Mouse (Mus musculus): Measurements from ENCODE around the gene Itpa. TPM values are rescaled to one million over a fixed set of nuclear protein-coding genes. Genes with fewer than 3 reads are reported as not detected.
A peak's percentile ranks its signal among the peaks of the same experiment; 100 is the strongest.
"Not testable (repeated sequence)": the region's sequence is repeated elsewhere in the genome, so short reads cannot be mapped to it uniquely, and the experiment has no call there.

Itpa gene
- polyA plus RNA-seq, 1 experiment from 2014 or later: 91.0 TPM

DNA sequence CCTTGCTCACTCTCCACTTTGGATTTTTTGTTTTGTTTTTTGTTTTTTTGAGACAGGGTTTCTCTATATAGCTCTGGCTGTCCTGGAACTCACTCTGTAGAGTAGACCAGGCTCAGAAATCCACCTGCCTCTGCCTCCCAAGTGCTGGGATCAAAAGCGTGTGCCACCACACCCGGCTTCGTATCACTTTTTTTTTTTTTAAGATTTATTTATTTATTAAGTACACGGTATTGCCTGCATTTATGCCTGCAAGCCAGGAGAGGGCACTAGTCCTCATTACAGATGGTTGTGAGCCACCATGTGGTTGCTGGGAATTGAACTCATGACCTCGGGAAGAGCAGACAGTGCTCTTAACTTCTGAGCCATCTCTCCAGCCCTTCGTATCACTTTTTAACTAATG is 18.4 kb upstream of the Itpa start:
- H3K9ac ChIP-seq (ENCODE audit: low read depth, low read length); H3K27ac ChIP-seq (ENCODE audit: low read depth, low read length); H3K36me3 ChIP-seq (ENCODE audit: control insufficient read depth, insufficient read depth, low read length); H3K27me3 ChIP-seq (ENCODE audit: control insufficient read depth, insufficient read depth, low read length); H3K4me2 ChIP-seq; ATAC-seq (replicated peaks; ENCODE audit: insufficient number of reproducible peaks, low FRiP score, low TSS enrichment); H3K4me3 ChIP-seq (ENCODE audit: low read depth, low read length); H3K9me3 ChIP-seq (replicated peaks; ENCODE audit: control insufficient read depth, low read length); H3K4me1 ChIP-seq (ENCODE audit: control insufficient read depth, insufficient read depth, low read length): not testable (repeated sequence)
- WGBS (ENCODE audit: insufficient replicate concordance): 77% methylated on average over 6 of the region's 6 CpGs

DNA sequence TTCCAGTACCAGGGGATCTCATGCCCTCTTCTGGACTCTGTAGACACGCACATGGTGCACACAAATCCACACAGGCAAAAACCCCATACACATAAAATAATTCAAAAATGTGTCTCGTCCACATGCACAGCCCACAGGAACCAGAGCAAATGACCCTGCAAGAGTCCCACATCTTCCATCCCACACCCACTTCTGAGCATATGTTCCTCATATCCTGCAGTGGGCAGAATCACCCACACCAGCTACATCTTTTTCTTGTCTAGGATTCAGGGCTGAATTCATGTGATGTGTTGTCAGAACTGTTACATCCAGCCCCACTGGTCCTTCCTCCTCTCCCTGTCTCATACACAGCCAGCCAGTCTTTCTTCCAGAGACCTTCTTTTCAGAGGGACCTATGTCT is 14.1 kb upstream of the Itpa start:
- Histone ChIP-seq H3K9ac (ENCODE audit: low read depth, low read length) (no peak overlapping the region), H3K9me3 (replicated peaks; ENCODE audit: control insufficient read depth, low read length) (no peaks in the 10 kb centered on the region), H3K36me3 (ENCODE audit: control insufficient read depth, insufficient read depth, low read length) (peaks cover 20% of the 10 kb centered on the region), H3K4me2 (no peak overlapping the region), H3K4me3 (ENCODE audit: low read depth, low read length) (no peak overlapping the region), H3K4me1 (ENCODE audit: control insufficient read depth, insufficient read depth, low read length) (no peaks in the 10 kb centered on the region), H3K27me3 (ENCODE audit: control insufficient read depth, insufficient read depth, low read length) (no peaks in the 10 kb centered on the region), H3K27ac (ENCODE audit: low read depth, low read length) (no peak overlapping the region)
- WGBS (ENCODE audit: insufficient replicate concordance): 94% methylated on average over 2 of the region's 2 CpGs
- ATAC-seq (replicated peaks; ENCODE audit: insufficient number of reproducible peaks, low FRiP score, low TSS enrichment): no peak

DNA sequence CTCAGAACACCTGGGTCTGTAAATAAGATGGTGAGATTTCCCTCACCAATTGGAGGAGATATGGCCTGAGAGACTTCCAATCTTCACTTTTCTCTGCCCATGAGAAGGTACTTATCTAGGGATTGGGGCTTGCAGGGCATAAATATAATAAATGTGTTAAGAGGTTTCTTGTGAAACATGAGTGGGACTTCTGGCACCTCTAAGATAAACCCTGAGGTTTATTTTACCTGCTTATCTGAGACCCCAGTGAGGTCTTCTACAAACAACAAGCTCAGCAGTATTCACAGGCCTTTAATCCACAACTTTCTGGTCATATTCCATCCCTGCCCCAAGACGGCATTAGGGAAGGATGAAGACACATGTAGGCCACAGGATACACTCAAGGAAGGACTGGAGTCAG is 13.7 kb upstream of the Itpa start:
- Histone ChIP-seq H3K9me3 (replicated peaks; ENCODE audit: control insufficient read depth, low read length) (no peaks in the 10 kb centered on the region), H3K4me3 (ENCODE audit: low read depth, low read length) (no peak overlapping the region), H3K4me2 (no peak overlapping the region), H3K27me3 (ENCODE audit: control insufficient read depth, insufficient read depth, low read length) (no peaks in the 10 kb centered on the region), H3K27ac (ENCODE audit: low read depth, low read length) (no peak overlapping the region), H3K4me1 (ENCODE audit: control insufficient read depth, insufficient read depth, low read length) (no peaks in the 10 kb centered on the region), H3K36me3 (ENCODE audit: control insufficient read depth, insufficient read depth, low read length) (peaks cover 20% of the 10 kb centered on the region), H3K9ac (ENCODE audit: low read depth, low read length) (no peak overlapping the region)
- 71% methylated on average over 1 of the region's 1 CpGs for WGBS (ENCODE audit: insufficient replicate concordance)
- no peak for ATAC-seq (replicated peaks; ENCODE audit: insufficient number of reproducible peaks, low FRiP score, low TSS enrichment)

DNA sequence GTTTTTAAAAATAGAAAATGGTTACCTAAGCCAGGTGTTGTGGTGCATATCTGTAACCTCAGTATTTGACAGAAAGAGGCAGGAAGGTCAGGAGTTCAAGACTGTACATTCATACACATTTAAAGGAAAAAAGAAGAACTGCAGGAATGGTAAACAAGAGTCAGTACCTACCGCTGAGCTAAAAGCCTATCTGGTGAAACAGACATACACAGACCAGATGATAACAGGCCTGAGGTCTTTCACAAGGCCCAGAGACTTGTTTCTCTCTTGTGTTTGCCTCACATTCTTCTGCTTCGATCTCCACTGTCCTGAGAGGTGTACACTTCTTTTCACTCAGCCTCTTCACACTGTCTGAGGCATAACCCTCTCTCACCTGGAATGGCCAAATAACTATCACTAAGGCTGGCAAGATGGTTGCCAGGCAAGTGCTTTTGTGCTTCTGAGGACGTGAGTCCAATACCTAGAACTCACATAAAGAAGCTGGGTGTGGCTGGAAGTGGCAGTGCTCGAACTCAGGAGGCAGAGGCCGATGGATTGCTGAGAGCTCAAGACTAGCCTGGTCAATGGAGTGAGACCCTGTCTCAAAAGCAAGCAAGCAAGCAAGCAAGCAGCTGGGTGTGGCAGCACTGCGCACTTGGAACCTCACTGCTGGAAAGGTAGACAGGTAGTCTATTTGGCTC is 11.6 kb upstream of the Itpa start:
- Histone ChIP-seq H3K4me2 (no peak overlapping the region), H3K9ac (ENCODE audit: low read depth, low read length) (no peak overlapping the region), H3K36me3 (ENCODE audit: control insufficient read depth, insufficient read depth, low read length) (peaks cover 22% of the 10 kb centered on the region), H3K4me3 (ENCODE audit: low read depth, low read length) (no peak overlapping the region), H3K4me1 (ENCODE audit: control insufficient read depth, insufficient read depth, low read length) (no peaks in the 10 kb centered on the region), H3K27ac (ENCODE audit: low read depth, low read length) (peak overlapping the region; percentile 76), H3K27me3 (ENCODE audit: control insufficient read depth, insufficient read depth, low read length) (no peaks in the 10 kb centered on the region), H3K9me3 (replicated peaks; ENCODE audit: control insufficient read depth, low read length) (no peaks in the 10 kb centered on the region)
- 77% methylated on average over 6 of the region's 6 CpGs for WGBS (ENCODE audit: insufficient replicate concordance)
- ATAC-seq (replicated peaks; ENCODE audit: insufficient number of reproducible peaks, low FRiP score, low TSS enrichment): peak; percentile 77

DNA sequence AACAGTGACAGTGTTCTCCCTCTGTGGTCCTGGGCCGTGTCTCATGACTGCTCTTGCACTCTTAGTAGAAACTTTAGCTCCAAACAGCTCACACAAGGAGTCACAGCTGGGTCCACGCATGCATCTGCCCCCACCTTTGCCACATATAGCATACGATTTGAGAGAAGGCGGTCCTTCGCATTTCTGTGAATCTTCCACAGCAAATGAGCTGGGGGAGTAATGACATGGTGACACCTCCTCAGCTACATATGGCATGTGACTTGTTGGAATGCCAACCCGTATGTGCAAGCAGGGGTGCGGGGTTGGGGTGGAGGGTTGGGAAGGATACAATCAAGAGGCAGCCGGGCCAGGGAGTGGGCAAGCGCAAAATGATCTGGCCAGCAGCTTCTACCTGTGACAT is 10.9 kb upstream of the Itpa start:
- Histone ChIP-seq H3K9me3 (replicated peaks; ENCODE audit: control insufficient read depth, low read length) (no peaks in the 10 kb centered on the region), H3K27ac (ENCODE audit: low read depth, low read length) (peak overlapping the region; percentile 76), H3K9ac (ENCODE audit: low read depth, low read length) (no peak overlapping the region), H3K27me3 (ENCODE audit: control insufficient read depth, insufficient read depth, low read length) (no peaks in the 10 kb centered on the region), H3K4me2 (no peak overlapping the region), H3K36me3 (ENCODE audit: control insufficient read depth, insufficient read depth, low read length) (peaks cover 28% of the 10 kb centered on the region), H3K4me1 (ENCODE audit: control insufficient read depth, insufficient read depth, low read length) (no peaks in the 10 kb centered on the region), H3K4me3 (ENCODE audit: low read depth, low read length) (no peak overlapping the region)
- no peak for ATAC-seq (replicated peaks; ENCODE audit: insufficient number of reproducible peaks, low FRiP score, low TSS enrichment)
- 86% methylated on average over 9 of the region's 9 CpGs for WGBS (ENCODE audit: insufficient replicate concordance)

DNA sequence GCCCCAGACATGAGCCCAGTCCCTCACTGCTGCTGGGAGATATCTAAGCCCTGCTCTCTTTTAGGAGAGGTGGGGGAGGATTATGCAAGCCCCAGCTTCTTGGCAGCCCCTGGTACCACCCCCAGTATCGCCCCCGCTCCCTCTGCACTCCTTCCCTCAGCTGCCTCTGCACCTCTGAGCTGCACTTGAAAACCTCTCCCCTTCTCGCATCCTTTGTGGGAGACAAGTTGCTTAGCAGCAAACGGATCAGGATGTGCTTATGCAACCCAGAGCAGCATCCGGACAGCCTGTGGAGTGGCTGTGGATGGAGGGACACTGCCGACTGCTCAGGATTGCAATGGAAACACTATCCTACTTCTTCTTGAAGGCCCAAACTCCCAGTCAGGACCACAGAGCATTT is 9.9 kb upstream of the Itpa start:
- no peak for ATAC-seq (replicated peaks; ENCODE audit: insufficient number of reproducible peaks, low FRiP score, low TSS enrichment)
- H3K4me3 ChIP-seq (ENCODE audit: low read depth, low read length): no peak overlapping the region

DNA sequence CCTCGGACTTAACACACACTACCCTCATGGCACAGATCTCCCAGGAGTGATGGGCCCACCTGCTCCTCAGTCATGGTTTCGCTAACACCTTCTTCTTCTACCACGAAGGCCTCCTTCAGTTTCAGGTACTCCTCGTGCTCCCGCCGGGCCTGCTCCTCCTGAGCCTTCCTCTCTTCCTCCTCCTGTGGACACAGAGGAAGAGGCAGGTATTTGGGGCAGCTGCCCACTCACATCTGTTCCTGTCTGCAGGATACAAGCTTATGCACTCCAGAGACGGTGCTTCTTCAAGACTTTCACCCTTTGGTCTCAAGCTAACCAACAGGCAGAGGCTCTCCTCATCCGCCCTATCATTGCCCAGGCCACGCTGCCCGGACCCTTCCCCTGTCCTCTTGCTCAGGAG is 8.9 kb upstream of the Itpa start:
- H3K27ac ChIP-seq (ENCODE audit: low read depth, low read length): no peak overlapping the region
- WGBS (ENCODE audit: insufficient replicate concordance): 94% methylated on average over 10 of the region's 10 CpGs
- H3K4me2 ChIP-seq: no peak overlapping the region
- peaks cover 6% of the 10 kb centered on the region for H3K4me1 ChIP-seq (ENCODE audit: control insufficient read depth, insufficient read depth, low read length)
- H3K9ac ChIP-seq (ENCODE audit: low read depth, low read length): no peak overlapping the region
- H3K27me3 ChIP-seq (ENCODE audit: control insufficient read depth, insufficient read depth, low read length): no peaks in the 10 kb centered on the region
- ATAC-seq (replicated peaks; ENCODE audit: insufficient number of reproducible peaks, low FRiP score, low TSS enrichment): no peak
- H3K36me3 ChIP-seq (ENCODE audit: control insufficient read depth, insufficient read depth, low read length): peaks cover 31% of the 10 kb centered on the region
- no peaks in the 10 kb centered on the region for H3K9me3 ChIP-seq (replicated peaks; ENCODE audit: control insufficient read depth, low read length)
- no peak overlapping the region for H3K4me3 ChIP-seq (ENCODE audit: low read depth, low read length)

More for the DNA sequence above, 9.9 kb upstream of the Itpa start:
- H3K36me3 ChIP-seq (ENCODE audit: control insufficient read depth, insufficient read depth, low read length): peaks cover 31% of the 10 kb centered on the region
- no peak overlapping the region for H3K9ac ChIP-seq (ENCODE audit: low read depth, low read length)
- H3K9me3 ChIP-seq (replicated peaks; ENCODE audit: control insufficient read depth, low read length): no peaks in the 10 kb centered on the region
- H3K27ac ChIP-seq (ENCODE audit: low read depth, low read length): no peak overlapping the region
- 83% methylated on average over 6 of the region's 6 CpGs for WGBS (ENCODE audit: insufficient replicate concordance)
- H3K27me3 ChIP-seq (ENCODE audit: control insufficient read depth, insufficient read depth, low read length): no peaks in the 10 kb centered on the region
- no peak overlapping the region for H3K4me2 ChIP-seq
- no peaks in the 10 kb centered on the region for H3K4me1 ChIP-seq (ENCODE audit: control insufficient read depth, insufficient read depth, low read length)

DNA sequence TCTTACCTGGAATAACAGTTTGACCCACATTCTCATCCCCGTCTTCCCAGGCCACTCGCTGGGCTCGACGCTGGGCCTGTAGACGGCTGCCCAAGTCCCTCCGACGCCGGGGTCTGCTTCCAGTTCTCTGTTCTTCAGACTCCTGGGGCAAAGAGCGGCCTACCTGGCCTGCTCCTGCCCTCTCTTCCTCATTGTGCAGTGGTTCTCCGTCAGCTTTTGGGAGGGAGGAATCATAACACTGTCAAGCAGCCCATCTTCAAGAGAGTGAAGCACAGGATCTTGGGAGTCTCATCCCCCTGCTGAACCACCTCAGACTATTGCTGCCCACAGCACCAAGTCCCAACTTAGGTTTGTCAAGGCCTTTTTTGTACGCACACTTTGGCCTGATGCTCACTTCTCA is 4.1 kb upstream of the Itpa start:
- Histone ChIP-seq H3K9me3 (replicated peaks; ENCODE audit: control insufficient read depth, low read length) (no peaks in the 10 kb centered on the region), H3K4me3 (ENCODE audit: low read depth, low read length) (peak overlapping the region; percentile 52), H3K4me1 (ENCODE audit: control insufficient read depth, insufficient read depth, low read length) (peaks cover 13% of the 10 kb centered on the region), H3K4me2 (peak overlapping the region; percentile 80), H3K36me3 (ENCODE audit: control insufficient read depth, insufficient read depth, low read length) (peaks cover 11% of the 10 kb centered on the region; the same call in 1 of the 2 replicates), H3K27me3 (ENCODE audit: control insufficient read depth, insufficient read depth, low read length) (no peaks in the 10 kb centered on the region), H3K9ac (ENCODE audit: low read depth, low read length) (peak overlapping the region; percentile 35; the same call in 1 of the 2 replicates), H3K27ac (ENCODE audit: low read depth, low read length) (no peak overlapping the region)
- no peak for ATAC-seq (replicated peaks; ENCODE audit: insufficient number of reproducible peaks, low FRiP score, low TSS enrichment)
- WGBS (ENCODE audit: insufficient replicate concordance): 86% methylated on average over 11 of the region's 11 CpGs

DNA sequence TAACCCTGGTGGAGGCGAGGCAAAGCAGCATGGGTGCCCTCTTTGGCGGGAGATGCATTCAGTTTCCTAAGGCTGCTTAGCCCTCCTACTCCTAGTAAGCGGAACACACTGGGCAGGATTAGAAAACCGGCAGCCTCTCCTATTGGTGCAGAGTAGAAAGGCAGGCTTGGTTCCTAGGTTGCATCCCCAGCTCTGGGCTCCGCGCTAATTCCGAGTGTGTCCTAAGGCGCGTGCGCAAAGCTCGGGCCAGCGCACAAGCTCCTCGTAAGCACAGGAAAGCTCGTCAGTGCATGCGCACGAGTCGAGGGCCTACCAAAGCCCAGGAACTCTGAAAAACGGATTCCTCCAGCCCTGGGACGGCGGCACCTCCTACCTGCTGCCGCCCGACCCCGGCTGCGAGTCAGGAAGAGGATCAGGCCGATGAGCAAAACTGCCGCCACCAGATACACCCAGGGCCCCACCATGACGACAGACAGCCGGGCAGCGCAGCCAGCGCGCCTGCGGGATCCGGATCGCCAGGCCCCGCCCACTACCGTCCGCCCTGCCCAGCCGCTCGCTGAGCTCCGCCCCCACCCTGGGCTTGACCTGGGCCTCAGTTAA is 3.2 kb upstream of the Itpa start, which contains the start of gene Ddrgk1:
Gene Ddrgk1 (minus strand): TSS at position 558 of the 600 bp plus-strand sequence.
- Histone ChIP-seq H3K4me3 (ENCODE audit: low read depth, low read length) (peak within 1 kb of the TSS; percentile 52), H3K27me3 (ENCODE audit: control insufficient read depth, insufficient read depth, low read length) (no peaks in the 10 kb centered on the region), H3K9ac (ENCODE audit: low read depth, low read length) (peak within 1 kb of the TSS; percentile 87), H3K4me1 (ENCODE audit: control insufficient read depth, insufficient read depth, low read length) (peaks cover 15% of the 10 kb centered on the region), H3K36me3 (ENCODE audit: control insufficient read depth, insufficient read depth, low read length) (peaks cover 11% of the 10 kb centered on the region; the same call in 1 of the 2 replicates), H3K4me2 (peak within 1 kb of the TSS; percentile 80), H3K9me3 (replicated peaks; ENCODE audit: control insufficient read depth, low read length) (no peaks in the 10 kb centered on the region), H3K27ac (ENCODE audit: low read depth, low read length) (peak within 1 kb of the TSS; percentile 95)
- ATAC-seq (replicated peaks; ENCODE audit: insufficient number of reproducible peaks, low FRiP score, low TSS enrichment): peak; percentile 94
- under 1% methylated on average over 40 of the region's 40 CpGs for WGBS (ENCODE audit: insufficient replicate concordance)
